Mouse (Mus musculus) hindbrain, embryonic 15.5 days (tissue): ENCODE results near the gene Lonp2. TPM values are rescaled to one million over a fixed set of nuclear protein-coding genes. Genes with fewer than 3 reads are reported as not detected.
A peak's percentile ranks its signal among the peaks of the same experiment; 100 is the strongest.

Source experiments
- ATAC-seq: fragments of 200-750 bp; cut with Nextera tagmentation; 2 replicates; pipeline ENCODE4 v1.8.0; 2017; ENCODE audit warnings: low read depth, moderate number of reproducible peaks, moderate TSS enrichment; ENCODE audit not compliant: low FRiP score
- H3K27ac ChIP-seq: fragments of 300-500 bp; sonication (generic); replicated peaks from 2 replicates; pipeline ENCODE4 v1.5.1; 2015; ENCODE audit warnings: mild to moderate bottlenecking, inconsistent platforms
- H3K27me3 ChIP-seq: fragments of 300-500 bp; sonication (generic); 2 replicates; pipeline ENCODE4 v1.6.1; 2015; ENCODE audit warnings: control low read depth, inconsistent platforms
- H3K36me3 ChIP-seq: fragments of 300-500 bp; sonication (generic); 2 replicates; pipeline ENCODE4 v1.6.1; 2015; ENCODE audit warnings: control low read depth, inconsistent platforms
- H3K4me1 ChIP-seq: fragments of 300-500 bp; sonication (generic); replicated peaks from 2 replicates; pipeline ENCODE4 v1.6.1; 2015; ENCODE audit warnings: control low read depth, inconsistent platforms
- H3K4me2 ChIP-seq: fragments of 300-500 bp; sonication (generic); 2 replicates; pipeline ENCODE4 v1.6.1; 2015; ENCODE audit warnings: moderate library complexity, mild to moderate bottlenecking, inconsistent platforms
- H3K4me3 ChIP-seq: fragments of 300-500 bp; sonication (generic); 2 replicates; pipeline ENCODE4 v1.5.1; 2015; ENCODE audit warnings: mild to moderate bottlenecking, inconsistent platforms
- H3K9ac ChIP-seq: fragments of 300-500 bp; sonication (generic); 2 replicates; pipeline ENCODE4 v1.6.1; 2015; ENCODE audit warnings: inconsistent platforms
- H3K9me3 ChIP-seq: fragments of 300-500 bp; sonication (generic); 2 replicates; pipeline ENCODE4 v1.6.1; 2016; ENCODE audit warnings: control low read depth, inconsistent platforms
- WGBS: fragments of 180-500 bp; shearing (Covaris S2); methylation state at CpG from one replicate; pipeline ENCODE4 v1.1.7; 2015; 5-methylcytosine and 5-hydroxymethylcytosine counted together
- polyA plus RNA-seq: library from polyadenylated mRNA; unstranded; fragments of >200 nt; fragmentation: Nextera tagmentation; extraction: Ambion mirVana; gene quantifications from 2 replicates; pipeline ENCODE4 v1.2.1, GENCODE M21; 2015

Lonp2 gene
- polyA plus RNA-seq, 1 experiment from 2014 or later = 88.9 TPM

DNA sequence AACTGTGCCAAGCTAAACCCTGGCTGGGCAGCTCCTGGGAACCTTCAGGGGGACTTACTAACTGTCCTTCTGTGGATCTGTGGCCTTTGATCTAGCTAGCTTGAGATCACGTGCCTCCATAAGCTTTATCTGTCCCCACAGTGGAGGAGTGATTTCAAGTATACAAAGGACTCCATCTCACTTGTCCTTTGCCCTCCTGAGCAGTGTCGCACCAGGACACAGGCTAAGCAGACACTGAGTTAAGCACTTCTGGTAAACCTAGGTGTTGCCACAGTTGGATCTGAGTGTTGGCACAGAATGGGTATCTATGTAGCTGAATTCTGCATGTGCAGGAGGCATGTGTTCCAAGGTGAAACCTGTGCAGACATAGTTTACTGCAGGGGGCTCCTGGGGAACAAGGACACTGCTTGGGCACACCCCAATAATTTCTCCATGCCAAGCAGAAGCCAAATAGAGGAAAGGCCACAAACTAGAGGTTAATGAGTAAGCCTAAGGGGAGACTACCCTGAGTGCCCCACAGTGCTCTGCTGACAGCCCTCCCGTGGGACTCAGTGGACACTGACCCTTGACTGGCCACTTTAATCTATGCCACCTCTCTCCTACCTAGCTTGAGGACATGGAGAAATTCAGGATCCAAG is 29.6 kb upstream of the Lonp2 start:
- no peak for ATAC-seq
- Histone ChIP-seq H3K9ac (no peak overlapping the region), H3K4me3 (no peak overlapping the region), H3K4me2 (no peak overlapping the region), H3K27me3 (no peaks in the 10 kb centered on the region), H3K9me3 (no peaks in the 10 kb centered on the region), H3K27ac (no peak overlapping the region), H3K4me1 (no peaks in the 10 kb centered on the region), H3K36me3 (no peaks in the 10 kb centered on the region)
- WGBS = 83% methylated on average over 3 of the region's 3 CpGs

DNA sequence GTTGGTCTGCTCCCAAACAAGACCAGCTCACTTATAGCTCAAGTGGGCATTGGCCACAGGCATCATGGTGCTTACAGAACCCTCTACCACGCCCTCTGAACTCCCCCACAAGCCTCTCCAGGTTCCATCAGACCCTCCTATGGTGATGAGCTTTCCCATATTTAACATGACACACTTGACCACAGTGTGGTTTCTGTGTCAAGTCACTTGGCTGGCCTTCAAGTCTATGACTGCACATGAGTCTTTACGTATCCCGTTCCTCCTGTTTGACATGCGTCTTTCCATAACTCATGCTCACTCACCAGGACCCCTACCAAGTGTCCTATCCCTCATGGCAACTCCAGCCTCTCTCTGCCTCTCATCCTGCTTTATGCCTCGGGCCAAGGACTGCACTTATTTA is 28.2 kb upstream of the Lonp2 start:
- no peak for ATAC-seq

DNA sequence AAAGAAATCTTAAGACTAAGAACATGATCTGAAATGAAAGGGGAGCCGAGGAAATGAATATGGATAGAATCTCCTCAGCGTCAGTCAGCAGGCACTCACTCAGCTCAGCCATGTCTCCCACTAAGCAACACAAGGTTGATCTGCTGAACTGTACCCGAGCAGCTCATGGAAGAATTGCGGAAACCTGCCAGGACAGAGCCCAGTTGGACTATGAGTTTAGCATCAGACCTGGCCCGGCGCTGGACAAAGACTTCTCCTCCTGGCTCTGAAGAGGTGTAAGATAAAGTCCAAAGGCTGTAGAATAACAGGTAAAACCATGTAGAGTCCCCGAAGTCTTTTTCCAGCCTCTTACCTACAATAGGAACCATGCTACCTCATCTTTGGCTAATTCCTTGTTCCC is 26.2 kb upstream of the Lonp2 start:
- Histone ChIP-seq H3K9me3 (no peaks in the 10 kb centered on the region), H3K4me3 (no peak overlapping the region), H3K27me3 (no peaks in the 10 kb centered on the region), H3K36me3 (no peaks in the 10 kb centered on the region), H3K9ac (no peak overlapping the region), H3K4me2 (no peak overlapping the region), H3K4me1 (no peaks in the 10 kb centered on the region), H3K27ac (no peak overlapping the region)
- ATAC-seq = no peak
- 87% methylated on average over 7 of the region's 7 CpGs for WGBS

More for the DNA sequence above, 28.2 kb upstream of the Lonp2 start:
- Histone ChIP-seq H3K4me1 (no peaks in the 10 kb centered on the region), H3K4me3 (no peak overlapping the region), H3K9me3 (no peaks in the 10 kb centered on the region), H3K36me3 (no peaks in the 10 kb centered on the region), H3K27me3 (no peaks in the 10 kb centered on the region), H3K4me2 (no peak overlapping the region), H3K9ac (no peak overlapping the region), H3K27ac (no peak overlapping the region)
- WGBS = 82% methylated on average over 5 of the region's 5 CpGs

DNA sequence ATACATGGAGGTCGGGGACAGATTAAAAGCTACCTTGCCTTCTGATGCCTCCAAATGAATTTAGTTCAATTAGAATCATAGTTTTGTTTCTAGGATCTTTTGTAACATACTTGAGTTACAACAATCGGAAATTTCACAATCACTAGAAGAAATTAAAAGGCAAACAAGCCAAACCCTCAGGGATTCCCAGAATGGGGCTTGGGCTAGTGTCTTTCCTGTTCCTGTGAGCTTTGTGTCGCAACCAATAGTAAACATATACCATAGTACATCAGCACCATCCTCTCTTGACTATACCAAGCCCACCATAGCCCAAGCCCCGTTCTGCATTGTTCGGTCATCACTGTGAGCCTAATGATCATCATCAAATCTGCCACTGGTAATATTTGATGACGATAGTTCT is 24.5 kb upstream of the Lonp2 start:
- Histone ChIP-seq H3K27ac (no peak overlapping the region), H3K36me3 (no peaks in the 10 kb centered on the region), H3K4me1 (no peaks in the 10 kb centered on the region), H3K9ac (no peak overlapping the region), H3K4me2 (no peak overlapping the region), H3K9me3 (no peaks in the 10 kb centered on the region), H3K4me3 (no peak overlapping the region), H3K27me3 (no peaks in the 10 kb centered on the region)
- ATAC-seq = no peak
- WGBS = 92% methylated on average over 6 of the region's 6 CpGs

DNA sequence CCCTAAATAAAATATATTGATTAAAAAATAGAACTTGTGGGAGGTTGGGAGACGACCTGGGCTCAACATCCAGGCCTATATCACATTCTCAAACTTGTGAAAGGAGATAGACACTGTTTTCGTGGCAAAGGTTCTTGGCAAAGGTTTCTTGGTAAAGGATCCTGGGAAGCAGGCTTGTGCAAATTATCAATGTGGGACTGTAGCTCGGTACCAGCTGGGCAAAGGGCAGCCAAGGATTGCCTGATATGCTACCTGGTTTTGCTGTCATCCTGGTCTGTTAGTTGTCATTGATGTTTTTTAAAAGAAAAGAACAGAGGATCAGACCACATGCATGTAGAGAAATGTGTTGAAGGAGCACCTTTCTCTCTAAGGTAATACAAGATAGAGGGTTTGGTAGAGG is 23.5 kb upstream of the Lonp2 start:
- Histone ChIP-seq H3K4me2 (no peak overlapping the region), H3K27me3 (no peaks in the 10 kb centered on the region), H3K4me1 (no peaks in the 10 kb centered on the region), H3K9me3 (no peaks in the 10 kb centered on the region), H3K36me3 (no peaks in the 10 kb centered on the region), H3K4me3 (no peak overlapping the region), H3K27ac (no peak overlapping the region), H3K9ac (no peak overlapping the region)
- WGBS = 85% methylated on average over 3 of the region's 3 CpGs
- ATAC-seq = no peak

DNA sequence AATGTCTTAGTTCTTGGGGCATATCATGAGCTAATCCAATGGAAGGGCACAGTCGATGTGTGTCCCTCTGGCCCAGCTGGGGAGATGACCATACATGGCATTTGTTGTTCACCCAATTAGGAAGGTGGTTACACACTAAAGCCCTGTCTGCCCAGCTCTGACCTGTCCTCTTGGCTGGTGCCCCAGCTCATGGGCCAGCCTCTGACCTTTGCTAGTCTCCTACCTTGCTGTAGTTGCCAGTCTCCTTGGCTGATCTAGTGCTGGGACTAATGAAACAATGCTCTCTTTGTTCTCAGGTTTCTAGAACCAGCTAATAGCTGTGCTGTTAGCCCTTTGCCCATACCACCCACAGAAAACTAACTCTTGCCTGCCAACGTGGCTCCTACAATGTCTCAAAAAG is 20.7 kb upstream of the Lonp2 start:
- H3K9me3 ChIP-seq = no peaks in the 10 kb centered on the region
- no peak overlapping the region for H3K4me3 ChIP-seq
- WGBS = 56% methylated on average over 2 of the region's 2 CpGs
- no peak overlapping the region for H3K4me2 ChIP-seq
- no peak overlapping the region for H3K9ac ChIP-seq
- no peak overlapping the region for H3K27ac ChIP-seq
- no peaks in the 10 kb centered on the region for H3K36me3 ChIP-seq
- no peak for ATAC-seq
- H3K4me1 ChIP-seq = no peaks in the 10 kb centered on the region
- H3K27me3 ChIP-seq = no peaks in the 10 kb centered on the region

DNA sequence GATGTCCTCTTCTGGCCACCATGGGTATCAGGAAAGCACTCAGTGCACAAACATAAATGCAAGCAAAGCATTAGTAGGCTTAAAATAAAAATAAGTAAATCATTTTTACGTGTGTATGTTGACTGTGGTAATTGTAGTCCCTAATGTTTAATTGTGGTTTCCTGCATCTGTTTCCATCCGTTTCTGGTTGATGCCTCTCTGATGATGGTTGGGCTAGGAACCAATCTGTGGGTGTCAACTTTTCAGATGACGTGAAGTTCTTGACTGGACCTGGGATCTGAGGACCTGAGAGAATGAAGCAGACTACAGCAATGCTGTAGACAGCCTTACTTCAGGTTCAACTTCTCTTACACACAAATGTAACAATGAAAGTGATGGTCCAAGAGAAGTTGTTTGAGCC is 19.2 kb upstream of the Lonp2 start:
- Histone ChIP-seq H3K4me1 (no peaks in the 10 kb centered on the region), H3K4me2 (no peak overlapping the region), H3K4me3 (no peak overlapping the region), H3K27me3 (no peaks in the 10 kb centered on the region), H3K27ac (no peak overlapping the region), H3K36me3 (no peaks in the 10 kb centered on the region), H3K9ac (no peak overlapping the region), H3K9me3 (no peaks in the 10 kb centered on the region)
- 91% methylated on average over 3 of the region's 3 CpGs for WGBS
- ATAC-seq = no peak

DNA sequence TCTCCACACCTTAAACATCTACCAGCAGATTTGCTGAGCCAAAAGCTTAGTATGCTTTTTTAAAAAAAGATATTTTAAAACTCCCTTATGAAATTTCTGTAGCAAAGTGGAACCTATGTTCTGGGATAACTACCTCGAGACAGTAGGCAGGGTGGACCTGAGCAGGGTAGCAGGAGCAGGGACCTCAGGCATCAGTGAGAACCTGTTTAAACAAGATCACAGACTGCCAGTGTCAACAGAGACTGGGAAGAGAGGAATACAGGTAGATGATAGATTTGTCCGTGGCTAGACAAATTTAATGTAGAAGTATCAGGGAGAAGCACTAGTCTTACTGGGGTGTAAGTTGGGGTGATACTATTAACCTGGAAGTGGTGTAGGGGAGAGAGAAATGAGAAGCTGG is 10.0 kb upstream of the Lonp2 start:
- no peak for ATAC-seq
- no peaks in the 10 kb centered on the region for H3K4me1 ChIP-seq
- no peak overlapping the region for H3K27ac ChIP-seq
- H3K27me3 ChIP-seq = no peaks in the 10 kb centered on the region
- H3K4me3 ChIP-seq = no peak overlapping the region
- WGBS = 80% methylated on average over 2 of the region's 2 CpGs
- no peaks in the 10 kb centered on the region for H3K9me3 ChIP-seq
- H3K36me3 ChIP-seq = no peaks in the 10 kb centered on the region
- no peak overlapping the region for H3K4me2 ChIP-seq
- no peak overlapping the region for H3K9ac ChIP-seq

DNA sequence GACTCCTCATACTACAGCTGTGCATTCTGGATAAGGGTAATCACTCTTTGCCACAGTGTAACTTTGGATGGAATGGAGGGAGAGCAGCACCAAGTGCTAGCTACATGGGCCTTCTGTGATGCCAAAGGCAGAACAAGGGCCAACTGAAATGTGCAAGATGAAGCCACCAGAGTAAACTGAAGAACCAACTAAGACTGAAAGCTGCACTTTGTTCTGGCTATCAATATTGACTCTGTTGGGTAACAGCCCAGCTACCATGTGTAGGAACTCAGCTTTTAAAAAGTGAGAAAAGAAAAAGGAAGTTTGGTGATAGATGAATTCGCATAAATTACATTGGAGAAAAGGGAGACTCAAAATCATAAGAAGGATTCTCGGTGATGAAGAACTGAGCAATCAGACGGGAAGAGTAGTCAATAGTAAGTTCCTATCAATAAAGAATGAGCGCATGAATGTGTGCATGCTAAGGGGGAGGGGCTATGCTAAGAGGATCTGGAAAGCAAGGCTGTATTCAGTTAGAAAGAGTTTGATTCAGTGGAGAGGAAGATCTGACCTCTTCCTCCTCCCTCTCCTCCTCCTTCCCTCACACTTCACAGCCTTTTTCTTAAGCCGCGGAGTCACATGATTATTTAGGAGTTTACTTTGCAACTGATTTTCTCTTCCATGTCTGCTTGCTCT is 8.6 kb upstream of the Lonp2 start:
- H3K36me3 ChIP-seq = no peaks in the 10 kb centered on the region
- H3K27me3 ChIP-seq = no peaks in the 10 kb centered on the region
- no peak overlapping the region for H3K4me2 ChIP-seq
- no peaks in the 10 kb centered on the region for H3K9me3 ChIP-seq
- WGBS = 89% methylated on average over 6 of the region's 6 CpGs
- no peak overlapping the region for H3K4me3 ChIP-seq
- no peak overlapping the region for H3K27ac ChIP-seq
- no peaks in the 10 kb centered on the region for H3K4me1 ChIP-seq
- no peak for ATAC-seq
- no peak overlapping the region for H3K9ac ChIP-seq

DNA sequence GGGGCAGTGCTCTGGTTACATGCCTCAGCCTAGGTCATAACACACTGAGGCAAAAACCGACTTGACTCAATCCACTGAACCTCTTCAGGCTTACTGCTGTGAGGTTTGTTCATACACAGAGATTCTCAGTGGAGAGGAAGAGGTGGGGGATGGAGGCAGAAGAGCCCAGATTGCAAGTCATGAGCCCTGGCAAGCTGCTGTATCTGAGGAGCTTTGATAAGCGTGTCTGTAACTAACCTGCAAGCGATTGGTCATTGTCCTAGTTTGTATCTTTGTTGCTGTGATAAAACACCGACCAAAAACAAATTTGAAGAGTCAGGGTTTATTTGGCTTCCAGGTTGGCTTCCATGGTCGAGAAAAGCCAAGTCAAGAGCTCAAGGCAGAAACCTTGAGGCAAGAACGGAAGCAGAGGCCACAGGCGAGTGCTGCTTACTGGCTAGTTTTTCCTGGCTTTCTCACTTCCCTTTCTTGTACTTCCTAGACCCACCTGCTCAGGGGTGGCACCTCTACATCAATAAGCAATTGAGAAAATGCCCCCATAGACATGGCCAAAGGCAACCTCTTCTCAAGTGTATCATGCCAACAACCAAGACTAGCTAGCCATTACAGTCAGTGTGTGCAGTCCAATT is 6.0 kb upstream of the Lonp2 start:
- no peak for ATAC-seq
- Histone ChIP-seq H3K4me3 (no peak overlapping the region), H3K27me3 (no peaks in the 10 kb centered on the region), H3K4me2 (no peak overlapping the region), H3K36me3 (no peaks in the 10 kb centered on the region), H3K9me3 (no peaks in the 10 kb centered on the region), H3K27ac (no peak overlapping the region), H3K4me1 (no peaks in the 10 kb centered on the region), H3K9ac (no peak overlapping the region)
- 77% methylated on average over 7 of the region's 7 CpGs for WGBS

DNA sequence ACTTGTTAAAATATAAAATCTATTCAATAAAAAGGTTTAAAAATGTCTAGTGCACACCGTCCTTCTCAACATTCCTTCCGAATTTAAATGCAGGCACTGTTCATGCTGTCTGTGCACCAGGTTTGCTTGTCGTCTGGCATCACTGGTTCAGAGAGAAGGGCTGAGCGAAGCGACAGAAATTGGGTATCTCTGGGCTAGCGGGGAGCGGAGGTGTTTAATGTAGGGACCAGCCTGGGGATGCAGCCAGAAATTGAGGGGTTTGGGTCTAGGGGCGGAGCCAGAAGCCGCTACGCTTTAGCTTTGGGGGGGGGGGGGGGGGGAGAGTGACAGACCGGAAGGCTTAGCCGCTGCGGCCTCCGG is 312 bp upstream of the Lonp2 start:
- Histone ChIP-seq H3K27me3 (no peaks in the 10 kb centered on the region), H3K9me3 (no peaks in the 10 kb centered on the region), H3K9ac (peak overlapping the region; percentile 57), H3K4me1 (peaks cover 19% of the 10 kb centered on the region), H3K4me3 (peak overlapping the region; percentile 84), H3K36me3 (no peaks in the 10 kb centered on the region), H3K4me2 (peak overlapping the region; percentile 92), H3K27ac (peak overlapping the region; percentile 87)
- WGBS = 3% methylated on average over 10 of the region's 14 CpGs
- ATAC-seq = no peak

DNA sequence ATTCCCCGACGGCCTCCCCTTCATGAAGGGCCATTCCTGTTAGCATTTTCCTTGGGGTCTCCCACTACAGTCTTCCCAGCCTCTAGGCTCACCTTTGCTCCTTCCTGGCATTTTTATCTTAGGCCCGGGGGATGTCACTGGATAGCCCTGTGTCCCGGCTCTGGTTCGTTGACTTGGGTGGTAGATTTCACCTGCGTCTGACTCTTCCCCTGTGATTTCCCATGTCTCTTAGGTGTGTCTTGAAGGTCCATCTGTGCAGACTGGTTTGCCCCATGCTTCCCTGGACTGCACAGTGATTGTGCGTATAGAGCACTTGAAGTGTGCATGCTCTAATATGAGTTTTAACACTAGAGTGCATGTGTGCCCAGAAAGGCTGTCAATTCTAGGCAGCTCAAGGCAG is 1.1 kb downstream of the Lonp2 start:
- ATAC-seq = no peak
- 67% methylated on average over 7 of the region's 7 CpGs for WGBS
- no peaks in the 10 kb centered on the region for H3K36me3 ChIP-seq

More for the DNA sequence above, 1.1 kb downstream of the Lonp2 start:
- no peak overlapping the region for H3K27ac ChIP-seq
- peak overlapping the region; percentile 92 for H3K4me2 ChIP-seq
- peak overlapping the region; percentile 64; the same call in 1 of the 2 replicates for H3K9ac ChIP-seq
- H3K4me1 ChIP-seq = peaks cover 19% of the 10 kb centered on the region
- no peaks in the 10 kb centered on the region for H3K9me3 ChIP-seq
- peak overlapping the region; percentile 84 for H3K4me3 ChIP-seq
- H3K27me3 ChIP-seq = no peaks in the 10 kb centered on the region
